Mouse (Mus musculus) T-helper 1 cell (primary cell): ENCODE measurements around the gene Olfr1.

Experiments used
- in situ Hi-C: fragments of 300-600 bp; cut with MboI, MseI; formaldehyde crosslinking; loops from one replicate; pipeline ENCODE4 v1.15.1; 2025; ENCODE audit warnings: high pct_unique_total_duplicates

Gene Olfr1

DNA sequence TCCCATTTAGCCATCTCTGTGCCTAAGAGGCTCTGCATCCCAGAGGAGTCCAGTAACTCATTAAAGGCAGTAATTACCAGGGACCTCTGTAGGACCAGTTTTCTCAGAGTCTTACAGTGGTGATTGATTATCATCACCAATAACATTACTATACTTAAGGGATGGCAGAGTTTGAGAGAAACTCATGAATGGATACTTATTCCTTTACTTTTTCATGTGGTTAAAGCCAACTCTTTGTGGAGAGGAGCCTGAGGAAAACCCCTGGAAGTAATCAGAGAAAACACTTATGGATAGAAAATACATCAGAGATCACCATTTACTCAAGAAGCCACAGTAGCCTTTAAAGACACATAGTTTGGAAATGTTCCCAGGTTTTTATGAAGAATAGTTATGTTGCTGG, at the start of gene Olfr1:
Gene Olfr1, minus strand, starts transcription at position 101 of the 400 bp plus-strand sequence.
- in situ Hi-C loops = no loop called here

DNA sequence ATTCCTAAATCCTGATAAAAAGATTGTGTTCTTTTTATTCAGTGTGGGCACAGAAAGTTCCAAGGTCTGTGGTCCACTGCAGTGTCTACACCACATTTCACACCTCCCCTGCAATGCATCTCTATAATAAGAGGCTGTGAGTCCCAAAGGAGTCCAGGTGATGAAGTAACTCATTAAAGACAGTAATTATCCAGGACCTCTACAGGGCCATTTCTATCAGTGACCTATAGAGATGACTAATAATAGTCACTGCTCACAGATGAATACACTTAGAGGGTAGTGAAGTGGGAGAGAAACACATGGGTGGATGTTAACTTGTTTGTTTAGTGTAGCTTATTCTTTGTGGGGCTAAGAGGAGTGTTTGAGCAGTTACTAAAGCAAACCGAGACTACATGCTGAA, 29.0 kb upstream of the Olfr1 start, which contains the start of gene Olfr378:
Gene Olfr378, minus strand, starts transcription at position 101 of the 400 bp plus-strand sequence.
- in situ Hi-C loops = no loop called here

DNA sequence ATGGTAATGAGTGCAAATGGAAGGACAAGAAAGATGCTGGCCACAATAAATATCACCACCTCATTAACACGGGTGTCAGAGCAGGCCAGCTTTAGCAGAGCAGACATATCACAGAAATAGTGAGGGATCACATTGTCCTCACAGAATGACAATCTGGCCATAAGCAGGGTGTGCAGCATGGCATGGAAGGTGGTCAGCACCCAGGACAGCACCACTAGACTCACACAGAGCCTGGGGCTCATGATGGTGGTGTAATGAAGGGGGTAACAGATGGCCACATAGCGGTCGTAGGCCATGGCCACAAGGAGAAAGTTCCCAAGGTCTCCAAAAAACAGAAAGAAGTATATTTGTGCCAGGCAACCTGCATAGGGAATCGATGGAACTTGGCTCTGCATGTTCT, 4.0 kb downstream of the Olfr1 start:
- in situ Hi-C loops = no loop called here

DNA sequence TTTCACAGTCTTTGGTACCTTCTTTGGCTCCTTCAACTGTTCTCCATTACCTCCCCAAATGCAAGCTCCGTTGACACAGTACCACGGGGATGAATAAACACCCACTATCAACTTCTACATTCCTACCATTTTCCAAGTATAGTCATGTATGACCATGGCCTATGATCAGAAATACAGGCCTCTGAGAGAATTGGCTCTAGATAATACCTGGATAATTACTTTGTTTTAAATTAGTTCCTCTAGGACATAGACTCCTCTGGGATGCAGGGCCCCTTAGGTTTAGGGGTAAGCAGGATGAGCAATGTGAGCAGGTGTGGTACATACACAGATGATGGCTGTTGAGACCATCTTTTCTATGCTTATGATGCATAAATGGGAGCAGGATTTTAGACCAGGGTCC, 28.5 kb downstream of the Olfr1 start, which contains the start of gene Olfr376:
Gene Olfr376, plus strand, starts transcription at position 301 of the 400 bp plus-strand sequence.
- in situ Hi-C loops = no loop called here

DNA sequence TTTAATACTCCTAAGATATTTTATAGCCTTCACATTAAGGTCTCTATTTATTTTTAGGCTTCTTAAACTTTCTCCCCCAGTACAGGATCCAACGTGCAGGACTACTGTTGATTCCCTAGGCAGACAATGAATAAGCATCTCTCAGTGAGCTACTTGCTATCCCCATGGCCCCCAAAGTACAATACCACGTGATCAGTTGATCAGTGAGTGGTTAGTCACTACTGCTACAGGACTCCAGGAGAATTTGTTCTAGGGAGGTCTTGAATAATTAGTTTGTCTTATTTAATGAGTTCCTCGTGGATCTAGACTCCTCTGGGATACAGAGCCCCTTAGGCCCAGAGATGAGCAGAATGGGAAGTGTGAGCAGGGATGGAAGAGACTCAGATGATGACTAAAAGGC, 48.9 kb downstream of the Olfr1 start, which contains the start of gene Olfr20:
Gene Olfr20, plus strand, starts transcription at position 301 of the 400 bp plus-strand sequence.
- in situ Hi-C loops = no loop called here
